Mouse (Mus musculus): ENCODE data around the gene Nrcam.

GRCm38 (mm10) chr12:44560002-44560401 lies 231.3 kb downstream of the Nrcam start:
- TF ChIP-seq POLR2A (IDR thresholded peaks at IDR 0.05; ENCODE audit: borderline replicate concordance, control insufficient read depth, low read depth, low read length) (no peak), CTCF (IDR thresholded peaks at IDR 0.05; ENCODE audit: control insufficient read depth, insufficient read depth, low read length) (no peak)

Measured in bone marrow, adult 2 months (tissue).